Mouse (Mus musculus) cerebellum, adult 2 months (tissue): ENCODE results near the gene Coa3. TPM values are rescaled to one million over a fixed set of nuclear protein-coding genes. Genes with fewer than 3 reads are reported as not detected.

Source experiments
- DNase-seq, 2 experiments: peaks; one replicate each; pipeline ENCODE4 v3.0.0; 2021
- H3K27ac ChIP-seq: fragments of 200-500 bp; 2 replicates; pipeline ENCODE4 v1.5.1; 2012; ENCODE audit warnings: low read length, control low read depth, inconsistent platforms; ENCODE audit not compliant: insufficient read depth
- H3K27me3 ChIP-seq: fragments of 200-500 bp; 2 replicates; pipeline ENCODE4 v1.6.1; 2012; ENCODE audit warnings: inconsistent platforms, mild to moderate bottlenecking, low read length, moderate library complexity; ENCODE audit not compliant: control insufficient read depth, insufficient read depth
- H3K4me1 ChIP-seq: fragments of 200-500 bp; 2 replicates; pipeline ENCODE4 v1.6.1; 2011; ENCODE audit warnings: low read length; ENCODE audit not compliant: control insufficient read depth, insufficient read depth
- H3K4me3 ChIP-seq: fragments of 200-500 bp; replicated peaks from 2 replicates; pipeline ENCODE3; 2011; ENCODE audit warnings: mild to moderate bottlenecking, low read depth, low read length, control low read depth; ENCODE audit not compliant: insufficient read depth
- CTCF ChIP-seq: fragments of 200-500 bp; IDR thresholded peaks from 2 replicates; pipeline ENCODE4 v1.5.1; 2011; ENCODE audit warnings: low read depth, mild to moderate bottlenecking, control low read depth, low read length, moderate library complexity, borderline replicate concordance; ENCODE audit not compliant: insufficient read depth
- POLR2A ChIP-seq: fragments of 200-500 bp; IDR thresholded peaks from 2 replicates; pipeline ENCODE4 v1.6.1; 2011; ENCODE audit warnings: low read length, control low read depth, borderline replicate concordance; ENCODE audit not compliant: insufficient read depth
- WGBS: fragments of 180-500 bp; shearing (Covaris S2); methylation state at CpG from one replicate; pipeline ENCODE4 v1.1.7; 2018; 5-methylcytosine and 5-hydroxymethylcytosine counted together
- polyA plus RNA-seq: library from polyadenylated mRNA; depleted of rRNA; stranded (reverse); fragments of >200 nt; gene quantifications from 2 replicates; pipeline ENCODE4 v1.2.3, GENCODE M21; 2012

Gene Coa3
- polyA plus RNA-seq, 1 experiment, result 174 TPM

GRCm38 (mm10) chr11:101246702-101247012 is 32.3 kb downstream of the Coa3 start:
- DNase-seq, result no peak
- no peak overlapping the region for H3K27ac ChIP-seq

DNA sequence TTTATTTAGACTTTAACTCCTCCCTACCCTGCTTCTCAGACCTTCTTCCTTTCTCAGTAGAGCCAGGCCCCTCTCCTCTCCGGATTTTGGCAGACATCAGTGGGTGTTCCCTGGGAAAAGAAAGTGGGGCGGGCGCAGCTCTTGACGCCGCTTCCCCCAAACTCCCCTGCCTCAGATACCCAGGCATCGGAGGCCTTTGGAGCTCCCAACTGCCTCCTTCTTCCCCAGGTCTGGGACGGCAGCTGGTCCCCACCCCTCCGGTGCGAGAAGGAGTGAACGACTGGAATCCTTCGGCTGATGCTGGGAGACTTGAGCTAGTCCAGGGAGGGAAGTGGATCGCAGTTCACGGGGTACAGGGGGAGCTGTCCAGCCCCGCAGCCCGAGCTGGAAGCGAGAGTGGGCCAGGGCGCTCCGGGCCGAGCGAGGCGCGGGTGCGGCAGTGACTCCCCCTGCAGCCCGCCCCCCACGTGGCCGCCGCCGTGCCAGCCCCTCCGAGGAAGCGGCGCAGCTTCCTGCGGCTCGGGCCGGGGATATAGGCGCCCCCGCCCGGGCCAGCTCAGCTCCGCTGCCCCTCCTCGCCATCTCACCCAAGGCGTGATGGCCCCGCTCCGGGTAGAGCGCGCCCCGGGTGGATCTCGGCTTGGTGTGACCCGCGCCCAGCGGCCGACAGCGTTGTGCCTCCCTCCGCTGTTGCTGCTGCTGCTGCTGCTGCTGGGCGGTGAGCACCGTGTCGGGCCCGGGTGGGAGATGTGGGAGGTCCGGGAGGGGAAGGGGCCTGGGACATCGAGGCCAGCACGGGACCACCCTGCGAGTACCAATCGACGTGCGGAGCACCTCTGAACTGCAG is 32.8 kb downstream of the Coa3 start, which contains the start of gene Ramp2:
Gene Ramp2, plus strand, starts transcription at position 174 of the 847 bp plus-strand sequence.
- Histone ChIP-seq H3K27me3 (no peaks in the 10 kb centered on the region; the same call in 1 of the 2 replicates), H3K4me3 (peak within 1 kb of the TSS; percentile 51), H3K4me1 (no peaks in the 10 kb centered on the region), H3K27ac (peak within 1 kb of the TSS; percentile 17; the same call in 1 of the 2 replicates)
- no peak for TF ChIP-seq POLR2A
- no peak for TF ChIP-seq CTCF
- WGBS, result 1% methylated on average over 61 of the region's 63 CpGs
- DNase-seq, result peak in 1 of 2 experiments; percentile 22

More at GRCm38 (mm10) chr11:101246702-101247012, 32.3 kb downstream of the Coa3 start:
- 23% methylated on average over 7 of the region's 7 CpGs for WGBS
- Histone ChIP-seq H3K4me3 (peak overlapping the region; percentile 9), H3K27me3 (no peaks in the 10 kb centered on the region; the same call in 1 of the 2 replicates), H3K4me1 (no peaks in the 10 kb centered on the region)
- TF ChIP-seq POLR2A, result no peak
- TF ChIP-seq CTCF, result no peak

DNA sequence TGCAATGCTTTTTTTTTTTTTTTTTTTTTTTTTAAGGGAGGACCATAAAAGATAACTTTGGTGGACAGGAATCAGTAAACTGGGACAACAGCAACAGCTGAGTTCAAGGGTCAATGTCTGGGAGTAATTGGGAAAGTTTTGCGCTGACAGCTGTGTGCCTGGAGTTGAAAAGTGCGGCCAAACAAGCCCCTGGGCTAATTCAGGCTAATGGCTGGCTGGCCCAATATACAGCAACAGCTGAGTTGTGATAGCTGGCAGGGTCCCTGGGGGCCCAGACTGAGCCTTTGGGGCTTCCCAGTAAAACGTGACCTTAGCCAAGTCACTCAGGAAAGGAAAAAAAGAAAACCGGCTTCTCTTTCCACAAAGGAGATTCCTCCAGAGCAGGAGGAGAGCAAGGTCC is 33.8 kb downstream of the Coa3 start:
- no peak for TF ChIP-seq CTCF
- no peak for TF ChIP-seq POLR2A
- no peak for DNase-seq
- H3K27ac ChIP-seq, result no peak overlapping the region
- H3K4me1 ChIP-seq, result no peaks in the 10 kb centered on the region
- no peak overlapping the region for H3K4me3 ChIP-seq
- 53% methylated on average over 4 of the region's 4 CpGs for WGBS
- no peaks in the 10 kb centered on the region; the same call in 1 of the 2 replicates for H3K27me3 ChIP-seq

DNA sequence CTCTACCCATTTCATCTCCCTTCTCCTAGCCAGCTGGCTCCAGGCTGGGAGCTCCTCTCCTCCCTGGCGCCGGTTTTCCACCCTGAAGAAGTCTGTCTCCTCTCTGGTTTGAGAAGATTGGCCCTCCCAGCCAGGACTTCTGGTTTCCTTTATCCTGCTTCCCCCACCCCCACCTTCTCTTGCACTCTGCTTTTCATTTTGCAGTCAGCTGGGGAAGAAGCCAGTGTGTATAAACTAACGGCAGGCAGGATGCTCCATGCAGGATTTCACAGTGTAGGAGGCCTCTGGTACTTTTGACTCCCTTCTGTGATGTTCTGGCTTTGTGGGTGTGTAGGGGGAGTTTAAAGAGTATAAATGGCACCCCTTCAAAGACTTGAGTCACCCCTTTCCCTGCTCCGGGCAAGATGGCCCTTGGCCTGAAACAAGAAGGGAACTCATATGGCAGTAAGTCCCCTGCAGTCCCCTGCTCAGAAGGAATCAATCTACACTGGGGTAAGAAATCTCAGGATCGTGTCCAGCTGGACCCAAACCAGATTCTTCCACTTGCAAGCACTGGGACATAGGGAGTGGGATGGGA is 40.8 kb downstream of the Coa3 start:
- no peak overlapping the region for H3K27ac ChIP-seq
- H3K27me3 ChIP-seq, result no peaks in the 10 kb centered on the region
- DNase-seq, result no peak
- H3K4me3 ChIP-seq, result no peak overlapping the region
- H3K4me1 ChIP-seq, result no peaks in the 10 kb centered on the region
- WGBS, result 8% methylated on average over 5 of the region's 5 CpGs
- TF ChIP-seq CTCF (no peak), POLR2A (no peak)

- WGBS, result 89% methylated on average over 5 of the region's 5 CpGs
- no peak for TF ChIP-seq CTCF
- TF ChIP-seq POLR2A, result no peak
- Histone ChIP-seq H3K4me1 (no peaks in the 10 kb centered on the region), H3K27ac (no peak overlapping the region), H3K27me3 (no peaks in the 10 kb centered on the region), H3K4me3 (no peak overlapping the region)
- DNase-seq, result no peak
Measured at GRCm38 (mm10) chr11:101236782-101237181, 42.1 kb downstream of the Coa3 start.

DNA sequence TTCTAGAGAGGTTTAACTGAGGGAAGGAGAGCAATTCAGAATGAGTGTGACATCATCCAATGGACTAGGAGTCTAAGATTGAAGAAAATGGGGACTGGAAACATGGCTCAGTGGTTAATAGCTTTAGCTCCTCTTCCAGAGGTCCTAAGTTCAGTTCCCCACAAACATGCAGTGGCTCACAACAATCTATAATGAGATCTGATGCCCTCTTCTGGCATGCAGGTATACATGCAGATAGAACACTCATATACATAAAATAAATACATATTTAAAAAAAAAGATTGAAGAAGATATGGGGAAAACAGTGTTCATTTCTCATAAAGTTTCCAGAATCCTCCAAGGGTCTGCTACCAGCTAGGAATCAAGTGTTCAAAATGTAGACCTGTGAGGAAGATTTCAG is 43.5 kb downstream of the Coa3 start:
- TF ChIP-seq CTCF (no peak), POLR2A (no peak)
- no peak for DNase-seq
- Histone ChIP-seq H3K27ac (no peak overlapping the region), H3K4me1 (0 out of 2 replicates have a peak, but pooled peaks cover 2% of the 10 kb centered on the region), H3K4me3 (no peak overlapping the region), H3K27me3 (no peaks in the 10 kb centered on the region)

- Histone ChIP-seq H3K27ac (no peak overlapping the region), H3K27me3 (no peaks in the 10 kb centered on the region), H3K4me1 (0 out of 2 replicates have a peak, but pooled peaks cover 2% of the 10 kb centered on the region), H3K4me3 (no peak overlapping the region)
- no peak for TF ChIP-seq CTCF
- no peak for TF ChIP-seq POLR2A
- DNase-seq, result no peak
Measured at GRCm38 (mm10) chr11:101234124-101234523, 44.8 kb downstream of the Coa3 start.

DNA sequence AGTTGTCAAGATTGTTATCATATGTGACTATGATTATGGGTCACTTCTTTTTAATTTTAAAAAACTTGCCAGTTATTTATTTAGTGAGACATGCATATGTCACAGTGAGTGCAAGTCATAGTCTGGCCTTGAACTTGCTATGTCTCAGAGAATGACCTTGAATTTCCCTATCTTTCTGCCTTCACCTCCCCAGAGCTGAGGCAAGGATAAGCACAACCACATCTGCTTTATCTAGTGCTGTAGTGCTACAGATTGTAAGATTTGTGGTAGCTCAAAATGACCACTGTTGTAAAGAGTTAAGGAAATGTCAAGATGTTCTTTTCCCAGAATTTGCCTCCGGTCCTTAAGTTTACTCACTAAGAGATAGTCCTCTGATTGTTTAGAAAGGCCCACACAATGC is 45.7 kb downstream of the Coa3 start:
- TF ChIP-seq POLR2A (no peak), CTCF (no peak)
- Histone ChIP-seq H3K27ac (no peak overlapping the region), H3K4me3 (no peak overlapping the region), H3K4me1 (0 out of 2 replicates have a peak, but pooled peaks cover 2% of the 10 kb centered on the region), H3K27me3 (no peaks in the 10 kb centered on the region)
- WGBS, result 86% methylated on average over 1 of the region's 1 CpGs
- no peak for DNase-seq
